Mouse (Mus musculus) layer of hippocampus, postnatal 14 days (tissue): ENCODE data around the gene Gabbr2. TPM values are rescaled to one million over a fixed set of nuclear protein-coding genes. Genes with fewer than 3 reads are reported as not detected.

Source experiments
- DNase-seq, 2 experiments: peaks; one replicate each; pipeline ENCODE4 v3.0.0; 2021 to 2022; ENCODE audit warnings: low spot score in 2 of 2, mixed read lengths in 1 of 2
- total RNA-seq, 2 experiments: library from RNA; stranded (reverse); gene quantifications; 2 replicates each; pipeline ENCODE4 v1.2.3; 2021

The Gabbr2 gene
- total RNA-seq, 2 experiments from 2014 or later = 214 to 221 TPM

GRCm38 (mm10) chr4:46868921-46869320 is 122.8 kb downstream of the Gabbr2 start:
- DNase-seq = no peak

- no peak for DNase-seq
Observed at GRCm38 (mm10) chr4:46868181-46868580, 123.5 kb downstream of the Gabbr2 start.

- DNase-seq = no peak
Observed at GRCm38 (mm10) chr4:46867779-46868178, 123.9 kb downstream of the Gabbr2 start.

GRCm38 (mm10) chr4:46866070-46866469 is 125.6 kb downstream of the Gabbr2 start:
- no peak for DNase-seq

- DNase-seq = no peak
Observed at GRCm38 (mm10) chr4:46863721-46864120, 128.0 kb downstream of the Gabbr2 start.

- DNase-seq = no peak
Observed at GRCm38 (mm10) chr4:46862677-46863076, 129.0 kb downstream of the Gabbr2 start.

- DNase-seq = no peak
Observed at GRCm38 (mm10) chr4:46860586-46860985, 131.1 kb downstream of the Gabbr2 start.

- peak in 1 of 2 experiments; percentile 56 for DNase-seq
Observed at GRCm38 (mm10) chr4:46858899-46859298, 132.8 kb downstream of the Gabbr2 start.

GRCm38 (mm10) chr4:46856145-46856544 is 135.5 kb downstream of the Gabbr2 start:
- no peak for DNase-seq

GRCm38 (mm10) chr4:46854686-46855385 is 136.8 kb downstream of the Gabbr2 start:
- peak; percentile 63 to 86 for DNase-seq

- DNase-seq = no peak
Observed at GRCm38 (mm10) chr4:46853852-46854460, 137.7 kb downstream of the Gabbr2 start.

GRCm38 (mm10) chr4:46847745-46848144 is 143.9 kb downstream of the Gabbr2 start:
- DNase-seq = no peak

GRCm38 (mm10) chr4:46846396-46846795 is 145.3 kb downstream of the Gabbr2 start:
- no peak for DNase-seq

GRCm38 (mm10) chr4:46844982-46845643 is 146.6 kb downstream of the Gabbr2 start:
- DNase-seq = peak in 1 of 2 experiments; percentile 52

- no peak for DNase-seq
Observed at GRCm38 (mm10) chr4:46844567-46844966, 147.1 kb downstream of the Gabbr2 start.

- DNase-seq = no peak
Observed at GRCm38 (mm10) chr4:46842596-46842995, 149.1 kb downstream of the Gabbr2 start.

GRCm38 (mm10) chr4:46840146-46840545 is 151.5 kb downstream of the Gabbr2 start:
- no peak for DNase-seq

- peak in 1 of 2 experiments; percentile 52 for DNase-seq
Observed at GRCm38 (mm10) chr4:46837362-46837761, 154.3 kb downstream of the Gabbr2 start.

- DNase-seq = no peak
Observed at GRCm38 (mm10) chr4:46836065-46836464, 155.6 kb downstream of the Gabbr2 start.

- DNase-seq = no peak
Observed at GRCm38 (mm10) chr4:46835064-46835463, 156.6 kb downstream of the Gabbr2 start.

GRCm38 (mm10) chr4:46832834-46833544 is 158.7 kb downstream of the Gabbr2 start:
- no peak for DNase-seq

- DNase-seq = no peak
Observed at GRCm38 (mm10) chr4:46829656-46830055, 162.0 kb downstream of the Gabbr2 start.
